Mouse (Mus musculus): Measurements from ENCODE around the gene Arl9.
A peak's percentile ranks its signal among the peaks of the same experiment; 100 is the strongest.
"Not testable (repeated sequence)": the region's sequence is repeated elsewhere in the genome, so short reads cannot be mapped to it uniquely, and the experiment has no call there.

Gene Arl9

GRCm38 (mm10) chr5:77004051-77004821 is at the start of gene Arl9:
Gene Arl9, plus strand, starts transcription at chr5:77004055.
- DNase-seq (ENCODE audit: low read depth, low spot score): no peak

GRCm38 (mm10) chr5:76954271-76954900 is 49.5 kb upstream of the Arl9 start:
- no peak for DNase-seq (ENCODE audit: low read depth, low spot score)

- no peak for DNase-seq (ENCODE audit: low read depth, low spot score)
Observed at GRCm38 (mm10) chr5:76955474-76955873, 48.4 kb upstream of the Arl9 start.

- DNase-seq (ENCODE audit: low read depth, low spot score): no peak
Observed at GRCm38 (mm10) chr5:76957954-76958353, 45.9 kb upstream of the Arl9 start.

- no peak for DNase-seq (ENCODE audit: low read depth, low spot score)
Observed at GRCm38 (mm10) chr5:76959587-76959986, 44.3 kb upstream of the Arl9 start.

GRCm38 (mm10) chr5:76962545-76962944 is 41.3 kb upstream of the Arl9 start:
- DNase-seq (ENCODE audit: low read depth, low spot score): no peak

GRCm38 (mm10) chr5:76964651-76965050 is 39.2 kb upstream of the Arl9 start:
- DNase-seq (ENCODE audit: low read depth, low spot score): no peak

GRCm38 (mm10) chr5:76969250-76969649 is 34.6 kb upstream of the Arl9 start:
- no peak for DNase-seq (ENCODE audit: low read depth, low spot score)

- not testable (repeated sequence) for DNase-seq (ENCODE audit: low read depth, low spot score)
Observed at GRCm38 (mm10) chr5:76971115-76971514, 32.7 kb upstream of the Arl9 start.

GRCm38 (mm10) chr5:76973488-76973887 is 30.4 kb upstream of the Arl9 start:
- no peak for DNase-seq (ENCODE audit: low read depth, low spot score)

GRCm38 (mm10) chr5:76974207-76974553 is 29.7 kb upstream of the Arl9 start:
- no peak for DNase-seq (ENCODE audit: low read depth, low spot score)

GRCm38 (mm10) chr5:76974554-76975285 is 29.1 kb upstream of the Arl9 start, which contains the start of gene Srp72:
Gene Srp72, plus strand, starts transcription at chr5:76974683.
- peak; percentile 93 for DNase-seq (ENCODE audit: low read depth, low spot score)

GRCm38 (mm10) chr5:76975736-76976135 is 28.1 kb upstream of the Arl9 start:
- no peak for DNase-seq (ENCODE audit: low read depth, low spot score)

- DNase-seq (ENCODE audit: low read depth, low spot score): no peak
Observed at GRCm38 (mm10) chr5:76984015-76984414, 19.8 kb upstream of the Arl9 start.

GRCm38 (mm10) chr5:76990789-76991188 is 13.1 kb upstream of the Arl9 start:
- DNase-seq (ENCODE audit: low read depth, low spot score): peak; percentile 8

GRCm38 (mm10) chr5:76993174-76993814 is 10.6 kb upstream of the Arl9 start:
- DNase-seq (ENCODE audit: low read depth, low spot score): no peak

- DNase-seq (ENCODE audit: low read depth, low spot score): peak; percentile 84
Observed at GRCm38 (mm10) chr5:76998416-76998815, 5.4 kb upstream of the Arl9 start.

- no peak for DNase-seq (ENCODE audit: low read depth, low spot score)
Observed at GRCm38 (mm10) chr5:77001192-77001591, 2.7 kb upstream of the Arl9 start.

GRCm38 (mm10) chr5:77010352-77010751 is 6.5 kb downstream of the Arl9 start:
- DNase-seq (ENCODE audit: low read depth, low spot score): no peak

- DNase-seq (ENCODE audit: low read depth, low spot score): no peak
Observed at GRCm38 (mm10) chr5:77011082-77011481, 7.2 kb downstream of the Arl9 start.

GRCm38 (mm10) chr5:77013171-77013570 is 9.3 kb downstream of the Arl9 start:
- no peak for DNase-seq (ENCODE audit: low read depth, low spot score)
